Mouse (Mus musculus): ENCODE results near the gene Fbxo24.

DNA sequence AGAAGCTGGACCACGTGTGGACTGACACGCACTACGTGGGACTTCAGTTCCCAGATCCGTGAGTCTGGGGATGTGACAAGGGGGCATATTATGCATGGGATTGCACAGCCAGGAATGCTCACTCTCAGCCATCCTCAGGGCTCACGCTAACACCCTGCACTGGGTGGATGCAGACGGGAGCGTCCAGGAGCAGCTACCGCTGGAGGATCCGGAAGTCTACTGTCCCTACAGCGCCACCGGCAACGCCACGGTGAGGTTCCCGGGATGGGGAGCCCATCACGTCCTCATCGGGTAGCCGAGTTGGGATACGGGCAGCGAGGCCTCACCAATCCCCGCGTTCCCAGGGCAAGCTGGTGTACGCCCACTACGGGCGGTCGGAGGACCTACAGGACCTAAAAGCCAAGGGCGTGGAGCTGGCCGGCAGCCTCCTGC is 54.3 kb downstream of the Fbxo24 start:
- TF ChIP-seq CTCF (conservative IDR thresholded peaks at IDR 0.05; ENCODE audit: low read length) (peak; percentile 24), NANOG (IDR thresholded peaks at IDR 0.05; ENCODE audit: borderline replicate concordance, low read length) (no peak)
